Mouse (Mus musculus): ENCODE results near the gene Ddost. TPM values are rescaled to one million over a fixed set of nuclear protein-coding genes. Genes with fewer than 3 reads are reported as not detected.

Gene Ddost
- polyA plus RNA-seq, 1 experiment from 2014 or later, result 379 TPM

GRCm38 (mm10) chr4:138319508-138319907 is 15.0 kb downstream of the Ddost start:
- H3K9ac ChIP-seq, result no peak overlapping the region
- TF ChIP-seq CTCF (IDR thresholded peaks at IDR 0.05; ENCODE audit: low read depth), result peak; percentile 100
- no peak overlapping the region for H3K27ac ChIP-seq (ENCODE audit: low read depth)
- H3K36me3 ChIP-seq (ENCODE audit: insufficient read depth), result peaks cover 23% of the 10 kb centered on the region; the same call in 1 of the 2 replicates
- DNase-seq (peak; percentile 91), ATAC-seq (ENCODE audit: insufficient read depth) (peak; percentile 32; the same call in 1 of the 2 replicates)
- no peaks in the 10 kb centered on the region for H3K9me3 ChIP-seq (ENCODE audit: low read depth, low read length)
- H3K4me3 ChIP-seq (ENCODE audit: low read depth, low read length), result no peak overlapping the region
- H3K4me1 ChIP-seq (ENCODE audit: insufficient read depth), result no peaks in the 10 kb centered on the region
- no peak overlapping the region for H3K4me2 ChIP-seq
- 30% methylated on average over 10 of the region's 10 CpGs for WGBS
- H3K27me3 ChIP-seq (ENCODE audit: insufficient read depth, low read length), result no peaks in the 10 kb centered on the region

- Histone ChIP-seq H3K27ac (ENCODE audit: low read depth) (no peak overlapping the region), H3K9ac (no peak overlapping the region), H3K27me3 (ENCODE audit: insufficient read depth, low read length) (no peaks in the 10 kb centered on the region), H3K9me3 (ENCODE audit: low read depth, low read length) (no peaks in the 10 kb centered on the region), H3K4me2 (no peak overlapping the region), H3K4me3 (ENCODE audit: low read depth, low read length) (no peak overlapping the region), H3K4me1 (ENCODE audit: insufficient read depth) (no peaks in the 10 kb centered on the region), H3K36me3 (ENCODE audit: insufficient read depth) (peaks cover 12% of the 10 kb centered on the region; the same call in 1 of the 2 replicates)
- TF ChIP-seq CTCF (IDR thresholded peaks at IDR 0.05; ENCODE audit: low read depth), result no peak
- no peak for ATAC-seq (ENCODE audit: insufficient read depth)
- WGBS, result 50% methylated on average over 11 of the region's 11 CpGs
- DNase-seq, result no peak
Observed at GRCm38 (mm10) chr4:138320711-138321110, 16.2 kb downstream of the Ddost start.

GRCm38 (mm10) chr4:138321488-138321887 is 17.0 kb downstream of the Ddost start:
- Histone ChIP-seq H3K9ac (no peak overlapping the region), H3K4me1 (ENCODE audit: insufficient read depth) (no peaks in the 10 kb centered on the region), H3K27me3 (ENCODE audit: insufficient read depth, low read length) (no peaks in the 10 kb centered on the region), H3K4me3 (ENCODE audit: low read depth, low read length) (no peak overlapping the region), H3K4me2 (no peak overlapping the region), H3K36me3 (ENCODE audit: insufficient read depth) (peaks cover 9% of the 10 kb centered on the region; the same call in 1 of the 2 replicates), H3K9me3 (ENCODE audit: low read depth, low read length) (no peaks in the 10 kb centered on the region), H3K27ac (ENCODE audit: low read depth) (no peak overlapping the region)
- no peak for TF ChIP-seq CTCF (IDR thresholded peaks at IDR 0.05; ENCODE audit: low read depth)
- 68% methylated on average over 7 of the region's 7 CpGs for WGBS
- ATAC-seq (ENCODE audit: insufficient read depth), result no peak
- DNase-seq, result no peak

DNA sequence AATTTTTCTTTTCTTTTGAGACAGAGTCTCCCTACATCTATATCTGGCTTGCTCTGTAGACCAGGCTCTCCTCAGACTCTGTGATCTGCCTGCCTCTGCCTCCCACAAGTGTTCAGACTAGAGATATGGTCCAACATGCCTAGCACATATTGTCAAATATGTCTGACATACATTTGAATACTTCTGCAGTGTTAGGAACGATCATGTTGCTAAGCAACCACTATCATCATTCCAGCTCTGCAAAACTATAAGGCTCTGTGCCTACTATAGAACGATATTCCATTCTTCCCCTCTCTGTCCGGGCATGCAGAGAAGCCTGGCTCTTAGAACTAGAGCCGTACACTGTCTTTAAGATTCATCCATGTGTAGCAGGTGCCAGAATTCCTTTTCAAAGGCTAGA is 18.2 kb downstream of the Ddost start:
- no peak for DNase-seq
- Histone ChIP-seq H3K4me1 (ENCODE audit: insufficient read depth) (no peaks in the 10 kb centered on the region), H3K9ac (no peak overlapping the region), H3K27me3 (ENCODE audit: insufficient read depth, low read length) (no peaks in the 10 kb centered on the region), H3K4me3 (ENCODE audit: low read depth, low read length) (no peak overlapping the region), H3K9me3 (ENCODE audit: low read depth, low read length) (no peaks in the 10 kb centered on the region), H3K27ac (ENCODE audit: low read depth) (no peak overlapping the region), H3K36me3 (ENCODE audit: insufficient read depth) (peaks cover 3% of the 10 kb centered on the region; the same call in 1 of the 2 replicates), H3K4me2 (no peak overlapping the region)
- no peak for TF ChIP-seq CTCF (IDR thresholded peaks at IDR 0.05; ENCODE audit: low read depth)
- 70% methylated on average over 4 of the region's 4 CpGs for WGBS
- no peak for ATAC-seq (ENCODE audit: insufficient read depth)

GRCm38 (mm10) chr4:138323753-138324152 is 19.2 kb downstream of the Ddost start:
- Histone ChIP-seq H3K9ac (no peak overlapping the region), H3K36me3 (ENCODE audit: insufficient read depth) (no peaks in the 10 kb centered on the region), H3K4me3 (ENCODE audit: low read depth, low read length) (no peak overlapping the region), H3K4me2 (0 out of 2 replicates have a peak overlapping the region, but pooled peaks have one; percentile 3), H3K9me3 (ENCODE audit: low read depth, low read length) (no peaks in the 10 kb centered on the region), H3K27me3 (ENCODE audit: insufficient read depth, low read length) (no peaks in the 10 kb centered on the region), H3K4me1 (ENCODE audit: insufficient read depth) (no peaks in the 10 kb centered on the region), H3K27ac (ENCODE audit: low read depth) (peak overlapping the region; percentile 50; the same call in 1 of the 2 replicates)
- ATAC-seq (ENCODE audit: insufficient read depth) (no peak), DNase-seq (no peak)
- WGBS, result 44% methylated on average over 4 of the region's 4 CpGs
- TF ChIP-seq CTCF (IDR thresholded peaks at IDR 0.05; ENCODE audit: low read depth), result no peak

GRCm38 (mm10) chr4:138324451-138324850 is 19.9 kb downstream of the Ddost start:
- TF ChIP-seq CTCF (IDR thresholded peaks at IDR 0.05; ENCODE audit: low read depth), result no peak
- H3K9ac ChIP-seq, result no peak overlapping the region
- no peak overlapping the region for H3K27ac ChIP-seq (ENCODE audit: low read depth)
- H3K4me3 ChIP-seq (ENCODE audit: low read depth, low read length), result no peak overlapping the region
- H3K36me3 ChIP-seq (ENCODE audit: insufficient read depth), result no peaks in the 10 kb centered on the region
- H3K4me1 ChIP-seq (ENCODE audit: insufficient read depth), result no peaks in the 10 kb centered on the region
- no peak overlapping the region for H3K4me2 ChIP-seq
- no peaks in the 10 kb centered on the region for H3K27me3 ChIP-seq (ENCODE audit: insufficient read depth, low read length)
- WGBS, result 92% methylated on average over 3 of the region's 3 CpGs
- ATAC-seq (ENCODE audit: insufficient read depth) (no peak), DNase-seq (no peak)
- no peaks in the 10 kb centered on the region for H3K9me3 ChIP-seq (ENCODE audit: low read depth, low read length)

- no peaks in the 10 kb centered on the region for H3K9me3 ChIP-seq (ENCODE audit: low read depth, low read length)
- H3K4me1 ChIP-seq (ENCODE audit: insufficient read depth), result no peaks in the 10 kb centered on the region
- peak overlapping the region; percentile 68 for H3K4me2 ChIP-seq
- WGBS, result 1% methylated on average over 45 of the region's 45 CpGs
- no peak for TF ChIP-seq CTCF (IDR thresholded peaks at IDR 0.05; ENCODE audit: low read depth)
- no peaks in the 10 kb centered on the region for H3K36me3 ChIP-seq (ENCODE audit: insufficient read depth)
- peak overlapping the region; percentile 97 for H3K27ac ChIP-seq (ENCODE audit: low read depth)
- H3K9ac ChIP-seq, result peak overlapping the region; percentile 89
- ATAC-seq (ENCODE audit: insufficient read depth), result peak; percentile 89
- peak; percentile 95 for DNase-seq
- no peaks in the 10 kb centered on the region for H3K27me3 ChIP-seq (ENCODE audit: insufficient read depth, low read length)
- peak overlapping the region; percentile 83 for H3K4me3 ChIP-seq (ENCODE audit: low read depth, low read length)
Observed at GRCm38 (mm10) chr4:138325466-138326076, 21.0 kb downstream of the Ddost start.
